Mouse (Mus musculus) cortical plate, adult 2 months (tissue): ENCODE results near the gene Cs.

Source experiments
- CTCF ChIP-seq: fragments of 200-500 bp; IDR thresholded peaks from 2 replicates; pipeline ENCODE4 v1.5.1; 2011; ENCODE audit warnings: mild to moderate bottlenecking, control low read depth, low read length; ENCODE audit not compliant: insufficient read depth; ENCODE audit errors: extremely low read depth
- POLR2A ChIP-seq: fragments of 200-500 bp; IDR thresholded peaks from 2 replicates; pipeline ENCODE4 v1.6.1; 2011; ENCODE audit warnings: mild to moderate bottlenecking, low read length, control low read depth; ENCODE audit not compliant: insufficient read depth; ENCODE audit errors: extremely low read depth

DNA sequence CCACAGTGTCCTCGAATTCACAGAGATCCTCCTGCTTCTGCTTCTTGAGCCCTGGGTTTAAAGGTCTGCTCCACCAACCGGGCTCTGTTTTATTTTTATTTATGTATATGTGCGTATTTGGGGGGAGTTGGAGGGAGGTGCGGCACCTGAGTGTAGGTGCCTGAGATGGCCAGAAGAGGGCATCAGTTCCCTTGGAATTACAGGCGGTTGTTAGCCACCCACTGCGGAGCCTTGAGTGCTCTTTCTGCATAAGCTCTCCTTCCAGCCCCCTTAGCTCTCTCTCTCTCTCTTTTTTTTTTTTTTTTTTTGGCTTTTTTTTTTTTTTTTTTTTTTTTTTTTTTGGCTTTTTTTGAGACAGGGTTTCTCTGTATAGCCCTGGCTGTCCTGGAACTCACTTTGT, 36.9 kb downstream of the Cs start:
- TF ChIP-seq POLR2A (no peak), CTCF (0 out of 2 replicates have a peak, but pooled peaks have one; percentile 10)
